Mouse (Mus musculus): ENCODE results near the gene Tifab.

Tifab gene

DNA sequence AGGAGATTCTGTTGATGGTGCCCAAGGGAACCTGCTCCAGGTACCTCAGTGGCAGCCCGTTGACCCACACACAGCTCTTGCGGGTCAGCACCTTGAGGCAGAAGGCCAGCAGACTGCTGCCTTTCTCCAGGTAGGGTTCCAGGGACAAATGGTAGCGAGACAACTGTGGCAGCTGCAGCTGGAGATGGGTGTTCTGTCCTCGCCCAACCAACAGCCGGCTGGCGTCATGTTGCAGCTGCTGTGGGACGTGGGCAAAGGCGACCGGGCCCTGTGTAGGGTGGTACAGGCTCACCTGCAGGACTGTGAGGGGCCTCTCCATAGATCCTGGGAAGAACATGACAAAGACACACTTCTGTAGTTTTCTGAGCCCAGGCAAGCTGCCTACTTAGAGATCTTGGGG is 2.4 kb downstream of the Tifab start:
- no peak for DNase-seq (ENCODE audit: low read depth)

GRCm38 (mm10) chr13:56175848-56176247 is 2.8 kb downstream of the Tifab start:
- no peak for DNase-seq (ENCODE audit: low read depth)

DNA sequence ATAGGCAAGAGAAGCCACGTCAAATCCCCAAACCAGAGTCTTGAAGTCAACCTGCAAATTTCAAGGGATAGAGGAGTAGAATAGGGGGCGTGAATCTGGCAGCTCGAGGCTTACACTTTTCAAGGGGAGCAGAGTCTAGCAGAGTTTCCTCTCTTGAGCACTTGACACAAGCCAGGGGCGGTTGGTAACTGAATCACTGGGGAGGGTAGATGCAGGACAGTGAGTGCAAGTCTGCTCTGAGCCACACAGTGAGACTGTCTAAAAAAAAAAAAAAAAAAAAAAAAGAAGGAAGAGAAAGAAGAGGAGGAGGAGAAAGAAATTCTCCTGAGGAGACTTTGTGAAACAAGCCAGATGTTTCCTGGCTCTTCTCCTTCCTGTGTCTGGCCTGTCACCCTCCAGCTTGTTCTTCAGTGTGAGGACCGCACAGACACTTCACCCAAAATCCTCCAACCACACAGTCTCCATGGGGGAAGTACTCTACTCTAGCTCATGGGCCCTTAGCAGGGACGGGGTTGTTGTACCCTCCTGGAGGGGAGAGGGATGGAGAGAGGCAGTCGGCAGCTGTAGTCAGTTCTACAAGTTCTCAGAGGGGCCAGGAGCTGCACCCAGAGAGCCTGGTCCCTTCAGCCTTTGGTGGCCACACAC is 5.7 kb downstream of the Tifab start:
- DNase-seq (ENCODE audit: low read depth) = peak; percentile 72

DNA sequence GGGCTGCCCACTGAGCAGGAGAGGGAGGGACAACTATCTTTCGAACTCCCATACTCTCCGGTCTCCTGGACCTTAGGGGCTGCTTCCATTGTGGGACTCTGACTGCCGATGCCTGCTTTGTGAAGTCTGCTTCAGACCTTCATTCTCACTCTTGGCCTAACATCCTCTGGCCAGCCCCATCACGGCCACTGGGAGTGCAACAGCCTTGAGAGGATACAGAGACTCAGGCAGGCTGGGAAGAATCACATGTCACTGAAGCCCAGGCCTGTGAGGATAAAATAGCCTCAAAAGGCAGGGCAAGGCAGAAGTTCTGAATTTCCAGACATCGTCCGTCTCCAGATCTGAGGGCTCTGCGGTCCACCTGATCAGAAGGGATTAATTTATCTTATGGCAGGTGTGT is 6.6 kb downstream of the Tifab start:
- DNase-seq (ENCODE audit: low read depth) = no peak

DNA sequence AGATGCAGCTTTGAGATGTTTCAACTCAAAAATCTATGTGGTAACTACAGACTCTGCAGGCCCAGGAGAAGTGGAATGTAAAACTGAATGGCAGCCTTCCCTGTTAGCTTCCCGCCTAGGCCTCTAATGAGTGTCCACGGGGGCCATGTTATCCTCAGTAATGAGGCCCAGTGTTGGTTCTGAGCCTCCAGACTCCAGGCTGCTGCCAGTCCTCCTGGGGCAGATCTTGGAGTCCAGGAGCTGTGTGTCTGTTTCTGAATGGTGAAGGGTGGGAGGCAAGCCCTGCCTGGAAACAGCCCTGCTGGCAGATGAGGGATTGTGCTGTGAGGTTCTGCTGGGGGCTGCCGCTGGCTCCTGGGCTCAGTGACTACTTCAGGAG is 10.3 kb downstream of the Tifab start:
- no peak for DNase-seq (ENCODE audit: low read depth)

- peak; percentile 50 for DNase-seq (ENCODE audit: low read depth)
Measured at GRCm38 (mm10) chr13:56167446-56168402, 11.0 kb downstream of the Tifab start.

- no peak for DNase-seq (ENCODE audit: low read depth)
Measured at GRCm38 (mm10) chr13:56165561-56165960, 13.1 kb downstream of the Tifab start.

DNA sequence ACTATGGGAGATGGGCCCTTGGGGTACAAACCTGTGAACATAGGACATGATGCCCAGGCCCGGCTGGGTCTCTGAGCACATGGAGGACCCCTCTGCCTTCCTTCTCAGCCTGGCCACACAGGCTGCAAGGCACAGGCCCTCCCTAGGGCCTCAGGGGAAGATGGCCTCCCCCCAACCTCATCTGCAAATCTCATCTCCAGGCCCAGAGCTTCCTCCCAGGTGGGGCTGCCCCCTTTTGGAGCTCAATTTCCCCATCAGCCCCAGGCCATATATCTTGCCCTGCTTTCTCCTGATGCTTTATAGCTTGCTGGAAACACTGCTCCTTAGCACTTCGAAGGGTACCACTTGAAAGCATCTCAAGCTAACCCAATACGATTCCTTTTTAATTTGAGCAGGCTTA is 14.3 kb downstream of the Tifab start:
- DNase-seq (ENCODE audit: low read depth) = no peak

- DNase-seq (ENCODE audit: low read depth) = no peak
Measured at GRCm38 (mm10) chr13:56163751-56164150, 14.9 kb downstream of the Tifab start.

DNA sequence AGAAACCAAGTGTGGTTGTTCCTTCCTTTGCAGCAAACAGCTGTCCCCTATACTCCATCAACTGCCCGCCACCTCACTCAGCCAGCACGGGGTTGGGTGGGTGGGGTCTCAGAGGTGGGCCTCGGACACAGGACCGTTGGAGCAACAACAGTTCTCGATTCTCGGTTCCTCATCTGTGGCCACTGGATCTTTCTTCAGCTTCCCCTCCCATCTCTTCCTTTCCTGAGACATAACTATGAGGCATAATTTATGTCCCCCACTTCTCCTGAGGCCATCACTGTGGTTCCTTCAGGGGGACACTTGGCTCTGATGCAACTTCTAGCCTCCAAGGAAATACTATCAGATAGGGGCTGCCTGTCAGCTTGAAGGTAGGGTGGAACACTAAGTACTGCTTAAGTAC is 15.8 kb downstream of the Tifab start:
- DNase-seq (ENCODE audit: low read depth) = peak; percentile 42

GRCm38 (mm10) chr13:56159614-56160363 is 18.9 kb downstream of the Tifab start:
- DNase-seq (ENCODE audit: low read depth) = peak; percentile 61

- peak; percentile 99 for DNase-seq (ENCODE audit: low read depth)
Measured at GRCm38 (mm10) chr13:56159016-56159601, 19.6 kb downstream of the Tifab start.

DNA sequence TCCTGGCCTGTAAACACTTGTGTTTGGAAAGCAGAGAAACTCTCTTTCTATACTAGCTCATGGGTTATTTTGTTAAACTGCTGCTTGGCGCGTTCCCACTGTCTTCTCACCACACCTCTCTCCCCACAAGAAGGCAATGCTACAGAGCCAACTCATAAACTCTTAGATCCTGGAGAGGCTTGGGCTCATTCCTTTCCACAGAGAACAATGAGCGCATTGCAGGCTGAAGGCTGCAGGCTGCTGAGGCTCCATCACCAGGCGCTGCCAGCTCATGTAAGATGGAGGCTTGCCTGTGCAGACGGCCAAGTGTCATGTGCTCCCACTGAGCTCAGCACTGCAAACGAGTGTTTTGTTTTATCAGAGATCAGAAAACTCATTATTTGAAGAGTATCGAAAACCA is 23.0 kb downstream of the Tifab start:
- DNase-seq (ENCODE audit: low read depth) = no peak

DNA sequence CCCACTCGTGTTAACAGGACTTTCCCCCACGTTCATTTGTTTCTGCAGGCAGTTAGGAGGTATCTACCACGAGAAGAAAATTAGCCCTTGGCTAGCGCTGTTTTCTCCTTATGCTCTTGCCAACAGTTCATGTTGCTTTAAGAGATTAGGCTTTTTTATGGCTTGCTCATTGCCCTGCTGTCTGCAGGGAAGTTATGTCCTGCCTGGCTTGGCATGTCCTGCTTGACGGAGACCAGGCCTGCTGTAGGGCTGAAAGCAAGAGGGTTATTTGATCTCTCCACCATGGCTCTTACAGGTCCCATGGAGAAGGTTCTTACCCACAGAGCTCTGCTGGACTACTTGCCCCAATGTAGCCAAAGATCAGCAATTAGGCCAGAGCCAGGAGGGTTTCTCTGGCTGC is 23.6 kb downstream of the Tifab start:
- DNase-seq (ENCODE audit: low read depth) = no peak

DNA sequence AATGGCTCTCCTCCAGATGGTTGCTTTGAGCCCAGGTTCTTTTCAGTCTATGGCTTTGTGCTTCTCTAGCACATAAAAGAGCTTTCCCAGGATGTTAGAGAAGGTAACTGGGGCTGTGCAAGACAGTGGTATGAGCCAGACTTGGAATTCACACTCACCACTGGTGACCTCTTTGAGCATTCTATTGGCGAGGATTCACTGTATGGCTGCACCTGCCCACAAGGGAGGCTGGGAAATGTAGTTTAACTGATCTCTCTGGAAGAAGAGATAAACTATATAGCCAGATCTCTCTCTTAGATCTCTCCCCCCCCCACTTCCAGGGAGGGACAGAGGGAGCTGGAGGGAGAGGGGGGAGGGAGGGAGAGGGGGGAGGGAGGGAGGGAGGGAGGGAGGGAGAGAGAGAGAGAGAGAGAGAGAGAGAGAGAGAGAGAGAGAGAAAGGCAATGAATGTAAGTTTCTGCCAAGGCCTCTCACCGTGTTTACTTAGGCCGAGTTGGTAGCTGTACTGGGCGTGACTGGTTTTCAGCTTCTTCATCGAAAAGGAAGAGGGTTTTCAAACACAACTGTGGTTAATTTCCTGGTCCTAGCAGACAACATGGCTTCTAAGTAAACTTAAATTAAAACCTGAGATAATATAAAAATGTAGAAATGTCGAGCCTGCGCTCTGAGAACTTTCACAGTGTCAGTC is 25.8 kb downstream of the Tifab start:
- peak; percentile 90 for DNase-seq (ENCODE audit: low read depth)

DNA sequence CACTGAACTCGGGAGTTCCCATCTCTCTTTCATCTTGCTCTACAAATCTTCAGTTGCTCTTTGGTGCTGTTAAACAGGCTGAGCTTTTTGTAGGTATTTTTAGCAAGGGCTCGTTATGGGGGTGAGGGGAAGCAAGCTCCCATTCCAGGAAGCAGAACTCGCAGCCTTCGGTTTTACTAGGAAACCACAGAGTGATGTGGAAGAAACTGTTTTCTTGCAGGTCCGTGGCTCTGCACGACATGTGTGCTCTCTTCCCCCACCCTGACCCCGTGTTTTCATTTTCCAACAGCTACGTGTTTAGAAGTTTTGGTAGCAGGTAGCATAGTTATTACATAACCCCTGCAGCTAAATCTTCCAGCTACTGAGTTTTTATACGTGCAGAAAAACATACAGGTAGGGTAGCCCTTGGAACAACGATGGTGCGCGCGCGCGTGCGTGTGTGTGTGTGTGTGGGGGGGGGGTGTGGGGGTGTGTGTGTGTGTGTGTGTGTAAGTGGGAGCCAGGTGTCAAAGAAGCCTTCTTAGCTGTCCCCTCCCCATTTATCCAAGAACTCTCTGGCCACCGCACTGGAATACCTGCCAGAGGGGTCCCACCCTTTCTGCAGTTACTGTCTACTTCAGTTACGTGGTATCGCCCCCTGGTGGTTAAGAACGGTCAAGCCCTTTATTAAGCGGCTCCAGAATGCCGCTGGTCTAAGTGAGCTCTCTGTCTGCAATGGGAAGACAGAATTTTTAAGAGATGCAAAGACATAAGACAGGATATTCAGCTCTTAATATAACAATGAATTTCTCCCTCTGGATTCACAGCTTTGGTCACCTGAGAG is 27.1 kb downstream of the Tifab start:
- DNase-seq (ENCODE audit: low read depth) = peak; percentile 94

DNA sequence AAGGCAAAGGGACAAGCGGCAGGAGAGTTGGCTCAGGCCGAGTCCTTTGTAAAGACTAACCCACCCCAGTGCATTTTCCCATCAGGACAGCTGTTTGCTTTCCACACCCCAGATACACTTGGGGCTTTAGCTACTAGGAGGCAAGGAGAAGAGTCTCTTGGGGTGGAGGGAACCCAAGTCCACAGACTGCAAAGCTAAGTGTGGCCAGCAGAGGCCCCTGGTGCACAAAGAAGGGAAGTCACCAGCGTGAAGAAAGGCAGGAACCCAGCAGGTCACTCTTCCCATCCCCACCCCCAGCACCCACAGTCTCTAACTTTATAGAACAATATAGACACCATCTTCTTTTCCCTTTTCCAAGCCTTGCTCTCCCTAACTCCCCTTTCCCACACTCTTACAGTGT is 33.2 kb downstream of the Tifab start:
- peak; percentile 83 for DNase-seq (ENCODE audit: low read depth)

GRCm38 (mm10) chr13:56144021-56144420 is 34.7 kb downstream of the Tifab start:
- DNase-seq (ENCODE audit: low read depth) = no peak

DNA sequence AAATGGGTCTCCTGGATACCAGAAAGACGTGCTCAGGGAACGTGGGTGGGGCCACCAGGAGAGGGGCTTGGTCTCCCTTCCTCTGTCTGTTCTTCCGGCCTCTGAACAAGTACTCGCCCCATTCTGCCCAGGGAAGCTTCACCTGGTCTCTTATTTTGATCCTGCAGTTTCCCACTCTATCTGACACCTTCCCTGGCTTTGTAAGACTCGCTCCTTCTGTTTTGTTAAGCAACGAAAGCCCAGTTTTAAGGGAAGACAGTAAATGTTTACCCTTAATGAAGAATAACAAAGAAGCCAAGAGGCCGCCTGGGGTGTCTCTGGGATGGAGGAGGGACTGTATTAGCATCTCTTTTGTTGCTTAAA is 35.6 kb downstream of the Tifab start:
- DNase-seq (ENCODE audit: low read depth) = no peak

DNA sequence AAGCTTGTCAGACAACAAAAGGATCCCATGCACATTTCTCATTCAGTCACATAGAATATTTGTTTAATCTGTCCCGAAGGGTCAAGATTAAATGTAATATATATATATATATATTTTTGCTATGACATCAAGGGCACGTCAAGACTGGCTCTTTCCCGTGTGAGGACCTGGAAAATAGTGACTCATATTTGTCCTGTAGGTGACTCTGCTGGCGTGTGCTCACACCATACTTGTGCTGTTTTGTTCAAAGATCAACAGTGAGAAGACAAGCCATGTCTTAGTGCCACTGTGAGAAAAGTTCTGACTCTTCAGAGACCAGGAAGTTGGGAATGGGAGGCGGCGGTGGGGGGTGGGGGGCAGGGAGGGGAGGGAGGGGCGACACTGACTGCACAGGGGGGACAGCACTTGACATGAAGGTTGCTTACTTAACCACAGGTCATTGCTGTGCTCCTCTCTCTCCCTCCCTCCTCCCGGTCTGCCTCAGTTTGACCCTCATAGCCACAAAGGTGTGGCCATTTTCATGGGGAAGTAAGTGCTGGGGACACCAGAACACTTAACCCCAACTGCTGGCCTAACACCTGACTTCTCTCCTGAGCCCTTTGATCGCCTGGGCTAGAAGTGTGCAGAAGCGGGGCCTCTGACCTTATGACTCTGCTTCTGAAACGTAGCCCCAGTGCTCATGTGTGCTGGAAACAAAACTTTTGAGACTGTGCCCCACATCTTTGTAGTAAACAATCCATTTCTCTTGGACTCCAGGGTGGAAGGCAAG is 36.1 kb downstream of the Tifab start:
- no peak for DNase-seq (ENCODE audit: low read depth)

Measured in 416B (cell line).